Mouse (Mus musculus) embryonic stem cell, embryonic (primary cell): ENCODE data around the gene Prr22.

Source experiments
- CTCF ChIA-PET, 4 experiments: fragments of 300-600 bp in 2 of 4; fragments of 350-600 bp in 2 of 4; sonication (Branson Sonifier 250); formaldehyde crosslinking; loops; one replicate each; lab custom pipeline; 2022; ENCODE audit warnings: inconsistent platforms in 2 of 4; lab: Charles Lee
- POLR2A ChIA-PET, 4 experiments: fragments of 300-600 bp in 2 of 4; fragments of 350-600 bp in 2 of 4; sonication (Branson Sonifier 250); formaldehyde crosslinking; loops; one replicate each; lab custom pipeline; 2022; ENCODE audit warnings: antibody characterized with exemption in 4 of 4, inconsistent platforms in 1 of 4; lab: Charles Lee

Gene Prr22

DNA sequence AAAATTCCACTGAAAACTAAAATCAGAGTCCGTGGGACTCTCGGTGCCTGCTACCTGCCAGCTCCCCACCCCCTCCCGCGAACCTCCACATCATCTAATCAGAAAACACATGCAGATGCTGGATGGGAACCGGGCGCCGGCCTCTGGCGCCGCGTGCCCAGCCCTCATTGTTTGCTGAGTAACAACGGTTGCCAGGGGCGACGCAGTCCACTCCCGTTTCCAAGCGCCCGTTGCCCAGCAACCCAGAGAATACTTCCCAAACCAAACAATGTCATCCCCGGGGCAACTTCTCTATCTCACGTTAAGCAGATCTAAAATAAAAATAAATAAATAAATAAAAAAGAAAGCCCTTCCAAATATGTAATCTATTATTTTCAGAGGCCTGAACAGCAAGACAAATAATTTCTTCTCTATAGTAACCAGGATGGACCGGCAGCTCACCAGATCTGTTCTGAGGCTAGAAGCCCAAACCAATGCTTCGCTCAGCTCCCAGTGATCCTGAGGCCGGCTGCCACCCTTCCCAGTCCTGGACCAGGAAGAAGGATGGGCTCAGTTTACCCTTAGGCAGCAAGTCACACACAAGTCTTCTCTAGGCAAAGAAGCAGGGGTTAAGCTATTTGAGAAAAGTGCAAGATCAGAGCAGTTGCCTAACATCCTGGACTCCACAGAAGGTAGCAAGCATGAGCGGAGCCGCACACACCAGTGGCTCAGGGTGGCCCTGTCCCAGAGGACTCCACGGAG lies 44.4 kb downstream of the Prr22 start:
- POLR2A ChIA-PET = interaction anchor here in 3 of 4 experiments (0.7 to 15.7 kb wide), 17 partner anchors 10 to 217 kb away, joined by 3 to 335 read pairs (median 4); partner anchors contain the start of genes Rfx2 (in 3 of the 3), Khsrp (in 2 of the 3), Alkbh7 (in 1 of the 3) and Dus3l (in 1 of the 3)
- CTCF ChIA-PET = interaction anchor here in 2 of 4 experiments (0.6 to 1.4 kb wide), 3 partner anchors 13 to 73 kb away, joined by 3 to 6 read pairs (median 4); partner anchors contain the start of gene Rfx2 (in 1 of the 2)

DNA sequence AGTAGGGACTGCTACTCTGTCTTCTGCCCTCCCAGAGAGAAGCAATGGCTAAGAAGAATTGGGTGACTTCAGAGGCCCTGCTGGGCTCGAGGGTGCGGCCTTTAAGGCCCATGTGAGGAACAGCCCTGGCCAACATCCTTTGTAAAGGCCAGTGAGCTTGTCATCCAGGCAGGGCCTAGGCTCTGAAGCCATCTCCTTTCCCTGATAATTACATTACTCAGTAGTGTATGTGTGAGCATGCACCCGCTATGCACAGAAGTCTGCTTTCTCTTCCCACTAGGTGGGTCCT lies 45.0 kb downstream of the Prr22 start:
- POLR2A ChIA-PET = interaction anchor here in 3 of 4 experiments (0.5 to 15.7 kb wide), 14 partner anchors 9 to 217 kb away, joined by 3 to 335 read pairs (median 4); partner anchors contain the start of genes Rfx2 (in 3 of the 3), Dus3l (in 1 of the 3), Khsrp (in 1 of the 3) and Lonp1 (in 1 of the 3)
- CTCF ChIA-PET = interaction anchor here in 1 of 4 experiments (1.4 kb wide), 1 partner anchor 13 kb away, joined by 6 read pairs; no protein-coding TSS in a partner anchor

- POLR2A ChIA-PET = interaction anchor here (0.5 to 15.7 kb wide), 59 partner anchors 9 to 621 kb away, joined by 3 to 335 read pairs (median 4); partner anchors contain the start of genes Rfx2 (in 3 of the 4), Gm17949 (in 2 of the 4), Gtf2f1 (in 2 of the 4) and Khsrp (in 2 of the 4)
- CTCF ChIA-PET = interaction anchor here in 2 of 4 experiments (0.6 to 1.7 kb wide), 14 partner anchors 9 to 467 kb away, joined by 3 to 5 read pairs (median 3); partner anchors contain the start of genes Lonp1 (in 1 of the 2) and Nrtn (in 1 of the 2)
Measured at GRCm38 (mm10) chr17:56818067-56818636, 48.1 kb downstream of the Prr22 start.

DNA sequence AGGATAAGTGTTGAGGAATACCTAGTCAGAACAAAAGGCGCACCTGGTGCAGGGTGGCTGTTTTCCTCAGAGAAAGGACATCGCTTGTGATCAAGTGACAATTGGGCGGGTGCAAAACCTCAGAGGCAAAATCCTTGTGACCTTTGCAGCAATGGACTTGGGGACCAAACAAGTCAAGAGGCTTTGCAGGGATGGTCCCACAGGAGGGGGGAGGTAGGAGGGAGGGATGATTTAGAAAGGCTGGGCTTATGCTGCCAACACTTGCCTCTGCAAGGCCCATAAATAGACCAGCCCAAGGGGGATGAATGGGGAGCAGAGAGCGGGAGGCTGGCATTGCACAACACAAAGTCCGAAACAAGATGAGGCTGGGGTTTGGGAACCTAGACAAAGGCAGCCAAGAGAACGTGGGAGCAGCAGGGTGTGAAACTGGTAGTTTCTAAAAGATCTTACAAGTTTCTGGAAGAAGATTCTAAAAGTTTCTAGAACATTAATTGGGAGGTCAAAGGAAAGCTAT lies 49.0 kb downstream of the Prr22 start:
- POLR2A ChIA-PET = interaction anchor here in 3 of 4 experiments (0.6 to 15.7 kb wide), 20 partner anchors 9 to 530 kb away, joined by 3 to 335 read pairs (median 5); partner anchors contain the start of genes Rfx2 (in 3 of the 3), Gm17949 (in 1 of the 3), Gtf2f1 (in 1 of the 3) and Khsrp (in 1 of the 3)
- CTCF ChIA-PET = interaction anchor here in 2 of 4 experiments (1.0 to 1.4 kb wide), 4 partner anchors 12 to 117 kb away, joined by 3 to 4 read pairs (median 3); partner anchors contain the start of gene Rfx2 (in 1 of the 2)

GRCm38 (mm10) chr17:56819694-56820111 lies 49.7 kb downstream of the Prr22 start:
- POLR2A ChIA-PET = interaction anchor here in 3 of 4 experiments (0.7 to 15.7 kb wide), 14 partner anchors 9 to 490 kb away, joined by 3 to 335 read pairs (median 7); partner anchors contain the start of genes Rfx2 (in 3 of the 3) and Mllt1 (in 1 of the 3)
- CTCF ChIA-PET = interaction anchor here in 1 of 4 experiments (1.0 kb wide), 1 partner anchor 11 kb away, joined by 3 read pairs; the partner anchor contains the start of gene Rfx2
